Mouse (Mus musculus): ENCODE measurements around the gene Tbc1d5. TPM values are rescaled to one million over a fixed set of nuclear protein-coding genes. Genes with fewer than 3 reads are reported as not detected.

Gene Tbc1d5
- polyA plus RNA-seq, 1 experiment: 6.7 TPM

DNA sequence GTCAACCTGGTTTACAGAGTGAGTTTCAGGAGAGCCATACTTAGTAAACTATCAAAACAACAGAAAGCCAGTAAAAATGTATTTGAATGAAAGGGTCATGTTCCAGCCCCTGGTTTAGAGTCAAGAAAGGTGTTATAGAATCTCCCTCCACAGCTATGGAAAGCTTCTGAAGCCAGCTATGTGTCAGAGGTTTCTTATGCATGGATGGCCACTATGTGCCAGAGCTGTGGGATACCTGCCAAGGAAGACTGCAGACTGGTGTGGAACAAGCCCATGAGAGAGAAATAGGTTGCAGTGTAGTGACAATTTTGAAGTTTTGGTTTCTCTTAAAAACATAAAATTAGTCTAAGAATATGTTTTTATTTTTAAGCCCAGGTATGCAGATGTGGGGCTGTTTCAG is 16.8 kb downstream of the Tbc1d5 start:
- TF ChIP-seq USF1 (IDR thresholded peaks at IDR 0.05; ENCODE audit: low read depth) (no peak), FOSL1 (IDR thresholded peaks at IDR 0.05; ENCODE audit: insufficient read depth, low read length, poor library complexity, severe bottlenecking) (no peak), MYOG (IDR thresholded peaks at IDR 0.05; ENCODE audit: control insufficient read depth, extremely low read depth, insufficient read length) (no peak), MAX (IDR thresholded peaks at IDR 0.05) (no peak), CEBPB (IDR thresholded peaks at IDR 0.05; ENCODE audit: low read depth) (no peak), MYOD1 (IDR thresholded peaks at IDR 0.05; ENCODE audit: control insufficient read depth, insufficient read length, low read depth) (no peak), CTCF (IDR thresholded peaks at IDR 0.05; ENCODE audit: control insufficient read depth, insufficient read depth, insufficient read length) (no peak)
- Histone ChIP-seq H3K27me3 (ENCODE audit: control insufficient read depth, insufficient read depth, insufficient read length) (no peaks in the 10 kb centered on the region), H3K36me3 (ENCODE audit: control insufficient read depth, insufficient read depth) (no peaks in the 10 kb centered on the region), H3K79me3 (ENCODE audit: low read depth) (peaks cover 9% of the 10 kb centered on the region), H3K4me3 (ENCODE audit: insufficient read depth, poor library complexity, severe bottlenecking) (no peak overlapping the region), H3ac (ENCODE audit: control insufficient read depth, insufficient read length, low read depth) (no peak overlapping the region), H3K79me2 (ENCODE audit: control insufficient read depth, insufficient read depth) (peaks cover 36% of the 10 kb centered on the region)

- Histone ChIP-seq H3K4me3 (ENCODE audit: insufficient read depth, poor library complexity, severe bottlenecking) (no peak overlapping the region), H3ac (ENCODE audit: control insufficient read depth, insufficient read length, low read depth) (no peak overlapping the region), H3K79me3 (ENCODE audit: low read depth) (peaks cover 10% of the 10 kb centered on the region), H3K27me3 (ENCODE audit: control insufficient read depth, insufficient read depth, insufficient read length) (no peaks in the 10 kb centered on the region), H3K79me2 (ENCODE audit: control insufficient read depth, insufficient read depth) (peaks cover 27% of the 10 kb centered on the region), H3K36me3 (ENCODE audit: control insufficient read depth, insufficient read depth) (no peaks in the 10 kb centered on the region)
- no peak for TF ChIP-seq CEBPB (IDR thresholded peaks at IDR 0.05; ENCODE audit: low read depth)
- no peak for TF ChIP-seq FOSL1 (IDR thresholded peaks at IDR 0.05; ENCODE audit: insufficient read depth, low read length, poor library complexity, severe bottlenecking)
- TF ChIP-seq CTCF (IDR thresholded peaks at IDR 0.05; ENCODE audit: control insufficient read depth, insufficient read depth, insufficient read length): no peak
- TF ChIP-seq MYOD1 (IDR thresholded peaks at IDR 0.05; ENCODE audit: control insufficient read depth, insufficient read length, low read depth): no peak
- no peak for TF ChIP-seq MAX (IDR thresholded peaks at IDR 0.05)
- no peak for TF ChIP-seq USF1 (IDR thresholded peaks at IDR 0.05; ENCODE audit: low read depth)
- no peak for TF ChIP-seq MYOG (IDR thresholded peaks at IDR 0.05; ENCODE audit: control insufficient read depth, extremely low read depth, insufficient read length)
Measured at GRCm38 (mm10) chr17:51159261-51159660, 19.9 kb downstream of the Tbc1d5 start.

- Histone ChIP-seq H3ac (ENCODE audit: control insufficient read depth, insufficient read length, low read depth) (no peak overlapping the region), H3K27me3 (ENCODE audit: control insufficient read depth, insufficient read depth, insufficient read length) (no peaks in the 10 kb centered on the region), H3K79me2 (ENCODE audit: control insufficient read depth, insufficient read depth) (no peaks in the 10 kb centered on the region), H3K4me3 (ENCODE audit: insufficient read depth, poor library complexity, severe bottlenecking) (no peak overlapping the region), H3K79me3 (ENCODE audit: low read depth) (no peaks in the 10 kb centered on the region), H3K36me3 (ENCODE audit: control insufficient read depth, insufficient read depth) (no peaks in the 10 kb centered on the region)
- TF ChIP-seq MAX (IDR thresholded peaks at IDR 0.05): no peak
- TF ChIP-seq CEBPB (IDR thresholded peaks at IDR 0.05; ENCODE audit: low read depth): no peak
- TF ChIP-seq USF1 (IDR thresholded peaks at IDR 0.05; ENCODE audit: low read depth): no peak
- TF ChIP-seq MYOD1 (IDR thresholded peaks at IDR 0.05; ENCODE audit: control insufficient read depth, insufficient read length, low read depth): no peak
- no peak for TF ChIP-seq CTCF (IDR thresholded peaks at IDR 0.05; ENCODE audit: control insufficient read depth, insufficient read depth, insufficient read length)
- TF ChIP-seq MYOG (IDR thresholded peaks at IDR 0.05; ENCODE audit: control insufficient read depth, extremely low read depth, insufficient read length): no peak
- TF ChIP-seq FOSL1 (IDR thresholded peaks at IDR 0.05; ENCODE audit: insufficient read depth, low read length, poor library complexity, severe bottlenecking): no peak
Measured at GRCm38 (mm10) chr17:51150999-51151398, 28.2 kb downstream of the Tbc1d5 start.

GRCm38 (mm10) chr17:51144983-51145382 is 34.2 kb downstream of the Tbc1d5 start:
- no peak overlapping the region for H3K4me3 ChIP-seq (ENCODE audit: insufficient read depth, poor library complexity, severe bottlenecking)
- H3K79me2 ChIP-seq (ENCODE audit: control insufficient read depth, insufficient read depth): no peaks in the 10 kb centered on the region
- no peaks in the 10 kb centered on the region for H3K79me3 ChIP-seq (ENCODE audit: low read depth)
- H3K27me3 ChIP-seq (ENCODE audit: control insufficient read depth, insufficient read depth, insufficient read length): no peaks in the 10 kb centered on the region
- TF ChIP-seq CEBPB (IDR thresholded peaks at IDR 0.05; ENCODE audit: low read depth) (no peak), FOSL1 (IDR thresholded peaks at IDR 0.05; ENCODE audit: insufficient read depth, low read length, poor library complexity, severe bottlenecking) (no peak), USF1 (IDR thresholded peaks at IDR 0.05; ENCODE audit: low read depth) (no peak), CTCF (IDR thresholded peaks at IDR 0.05; ENCODE audit: control insufficient read depth, insufficient read depth, insufficient read length) (no peak)
- H3ac ChIP-seq (ENCODE audit: control insufficient read depth, insufficient read length, low read depth): no peak overlapping the region
- no peaks in the 10 kb centered on the region for H3K36me3 ChIP-seq (ENCODE audit: control insufficient read depth, insufficient read depth)

- Histone ChIP-seq H3K79me3 (ENCODE audit: low read depth) (peaks cover 2% of the 10 kb centered on the region), H3K4me3 (ENCODE audit: insufficient read depth, poor library complexity, severe bottlenecking) (no peak overlapping the region)
Measured at GRCm38 (mm10) chr17:51142095-51142494, 37.1 kb downstream of the Tbc1d5 start.

GRCm38 (mm10) chr17:51111194-51111593 is 68.0 kb downstream of the Tbc1d5 start:
- TF ChIP-seq MYOD1 (IDR thresholded peaks at IDR 0.05; ENCODE audit: control insufficient read depth, insufficient read length, low read depth) (no peak), USF1 (IDR thresholded peaks at IDR 0.05; ENCODE audit: low read depth) (no peak), CTCF (IDR thresholded peaks at IDR 0.05; ENCODE audit: control insufficient read depth, insufficient read depth, insufficient read length) (no peak), MAX (IDR thresholded peaks at IDR 0.05) (no peak), CEBPB (IDR thresholded peaks at IDR 0.05; ENCODE audit: low read depth) (no peak), MYOG (IDR thresholded peaks at IDR 0.05; ENCODE audit: control insufficient read depth, extremely low read depth, insufficient read length) (no peak), FOSL1 (IDR thresholded peaks at IDR 0.05; ENCODE audit: insufficient read depth, low read length, poor library complexity, severe bottlenecking) (no peak)
- no peaks in the 10 kb centered on the region for H3K36me3 ChIP-seq (ENCODE audit: control insufficient read depth, insufficient read depth)
- H3ac ChIP-seq (ENCODE audit: control insufficient read depth, insufficient read length, low read depth): no peak overlapping the region
- no peak overlapping the region for H3K4me3 ChIP-seq (ENCODE audit: insufficient read depth, poor library complexity, severe bottlenecking)
- H3K79me3 ChIP-seq (ENCODE audit: low read depth): no peaks in the 10 kb centered on the region
- no peaks in the 10 kb centered on the region for H3K79me2 ChIP-seq (ENCODE audit: control insufficient read depth, insufficient read depth)
- H3K27me3 ChIP-seq (ENCODE audit: control insufficient read depth, insufficient read depth, insufficient read length): no peaks in the 10 kb centered on the region

More at GRCm38 (mm10) chr17:51142095-51142494, 37.1 kb downstream of the Tbc1d5 start:
- no peaks in the 10 kb centered on the region for H3K36me3 ChIP-seq (ENCODE audit: control insufficient read depth, insufficient read depth)
- H3ac ChIP-seq (ENCODE audit: control insufficient read depth, insufficient read length, low read depth): no peak overlapping the region
- no peaks in the 10 kb centered on the region for H3K27me3 ChIP-seq (ENCODE audit: control insufficient read depth, insufficient read depth, insufficient read length)
- TF ChIP-seq FOSL1 (IDR thresholded peaks at IDR 0.05; ENCODE audit: insufficient read depth, low read length, poor library complexity, severe bottlenecking) (no peak), MAX (IDR thresholded peaks at IDR 0.05) (no peak), CEBPB (IDR thresholded peaks at IDR 0.05; ENCODE audit: low read depth) (no peak), MYOD1 (IDR thresholded peaks at IDR 0.05; ENCODE audit: control insufficient read depth, insufficient read length, low read depth) (no peak), USF1 (IDR thresholded peaks at IDR 0.05; ENCODE audit: low read depth) (no peak), MYOG (IDR thresholded peaks at IDR 0.05; ENCODE audit: control insufficient read depth, extremely low read depth, insufficient read length) (no peak), CTCF (IDR thresholded peaks at IDR 0.05; ENCODE audit: control insufficient read depth, insufficient read depth, insufficient read length) (no peak)
- no peaks in the 10 kb centered on the region for H3K79me2 ChIP-seq (ENCODE audit: control insufficient read depth, insufficient read depth)
